Mouse (Mus musculus): ENCODE data around the gene Cd72.

- TF ChIP-seq CTCF (IDR thresholded peaks at IDR 0.05; ENCODE audit: extremely low read depth, insufficient read depth, low read length) (no peak), POLR2A (IDR thresholded peaks at IDR 0.05; ENCODE audit: extremely low read depth, insufficient read depth, low read length) (no peak)
These were observed 39.0 kb downstream of the Cd72 start for GRCm38 (mm10) chr4:43415221-43416070.
